Mouse (Mus musculus): ENCODE measurements at regions not wholly inside any gene's neighbourhood (a gene's known extent, or its start where the extent isn't known, plus 50 kb on each side); places are given as distances from the start of the nearest gene placed in this dataset.

GRCm38 (mm10) chr14:79929451-79929850 is 54.4 kb upstream of the Olfm4 start:
- no peak for DNase-seq (ENCODE audit: low spot score in 2 of 2)

- no peak for DNase-seq (ENCODE audit: low spot score in 2 of 2)
These were observed 56.7 kb upstream of the Olfm4 start for GRCm38 (mm10) chr14:79927161-79927560.

- DNase-seq (ENCODE audit: low spot score in 2 of 2) = peak; percentile 41 to 49
These were observed 66.7 kb upstream of the Olfm4 start for GRCm38 (mm10) chr14:79916960-79917848.

GRCm38 (mm10) chr14:79914966-79915365 is 68.9 kb upstream of the Olfm4 start:
- no peak for DNase-seq (ENCODE audit: low spot score in 2 of 2)

- DNase-seq (ENCODE audit: low spot score in 2 of 2) = no peak
These were observed 70.6 kb upstream of the Olfm4 start for GRCm38 (mm10) chr14:79913315-79913714.

GRCm38 (mm10) chr14:79912610-79913009 is 71.3 kb upstream of the Olfm4 start:
- DNase-seq (ENCODE audit: low spot score in 2 of 2) = peak in 1 of 2 experiments; percentile 51

GRCm38 (mm10) chr14:79907761-79908160 is 76.1 kb upstream of the Olfm4 start:
- DNase-seq (ENCODE audit: low spot score in 2 of 2) = no peak

- DNase-seq (ENCODE audit: low spot score in 2 of 2) = no peak
These were observed 78.3 kb upstream of the Olfm4 start for GRCm38 (mm10) chr14:79905574-79905973.

GRCm38 (mm10) chr14:79902355-79902754 is 81.5 kb upstream of the Olfm4 start:
- DNase-seq (ENCODE audit: low spot score in 2 of 2) = no peak

- no peak for DNase-seq (ENCODE audit: low spot score in 2 of 2)
These were observed 85.6 kb upstream of the Olfm4 start for GRCm38 (mm10) chr14:79898240-79898639.

GRCm38 (mm10) chr14:79893241-79893640 is 90.6 kb upstream of the Olfm4 start:
- DNase-seq (ENCODE audit: low spot score in 2 of 2) = no peak

- peak in 1 of 2 experiments; percentile 25 for DNase-seq (ENCODE audit: low spot score in 2 of 2)
These were observed 93.2 kb upstream of the Olfm4 start for GRCm38 (mm10) chr14:79890682-79891081.

- no peak for DNase-seq (ENCODE audit: low spot score in 2 of 2)
These were observed 93.6 kb upstream of the Olfm4 start for GRCm38 (mm10) chr14:79890280-79890679.

- DNase-seq (ENCODE audit: low spot score in 2 of 2) = no peak
These were observed 100.4 kb upstream of the Olfm4 start for GRCm38 (mm10) chr14:79883487-79883886.

- no peak for DNase-seq (ENCODE audit: low spot score in 2 of 2)
These were observed 102.2 kb upstream of the Olfm4 start for GRCm38 (mm10) chr14:79881726-79882125.

- no peak for DNase-seq (ENCODE audit: low spot score in 2 of 2)
These were observed 103.7 kb upstream of the Olfm4 start for GRCm38 (mm10) chr14:79880065-79880755.

GRCm38 (mm10) chr14:79879333-79880035 is 104.4 kb upstream of the Olfm4 start:
- DNase-seq (ENCODE audit: low spot score in 2 of 2) = peak in 1 of 2 experiments; percentile 22

- DNase-seq (ENCODE audit: low spot score in 2 of 2) = no peak
These were observed 105.4 kb upstream of the Olfm4 start for GRCm38 (mm10) chr14:79878285-79879019.

- no peak for DNase-seq (ENCODE audit: low spot score in 2 of 2)
These were observed 102.0 kb upstream of the Pcdh8 start for GRCm38 (mm10) chr14:79873062-79873461.

GRCm38 (mm10) chr14:79872430-79872829 is 101.3 kb upstream of the Pcdh8 start:
- DNase-seq (ENCODE audit: low spot score in 2 of 2) = no peak

GRCm38 (mm10) chr14:79869325-79869724 is 98.2 kb upstream of the Pcdh8 start:
- DNase-seq (ENCODE audit: low spot score in 2 of 2) = no peak

Data from layer of hippocampus, postnatal 14 days (tissue).